ENCODE assay signal across 7 mouse cellular contexts in the genomic region with DNA sequence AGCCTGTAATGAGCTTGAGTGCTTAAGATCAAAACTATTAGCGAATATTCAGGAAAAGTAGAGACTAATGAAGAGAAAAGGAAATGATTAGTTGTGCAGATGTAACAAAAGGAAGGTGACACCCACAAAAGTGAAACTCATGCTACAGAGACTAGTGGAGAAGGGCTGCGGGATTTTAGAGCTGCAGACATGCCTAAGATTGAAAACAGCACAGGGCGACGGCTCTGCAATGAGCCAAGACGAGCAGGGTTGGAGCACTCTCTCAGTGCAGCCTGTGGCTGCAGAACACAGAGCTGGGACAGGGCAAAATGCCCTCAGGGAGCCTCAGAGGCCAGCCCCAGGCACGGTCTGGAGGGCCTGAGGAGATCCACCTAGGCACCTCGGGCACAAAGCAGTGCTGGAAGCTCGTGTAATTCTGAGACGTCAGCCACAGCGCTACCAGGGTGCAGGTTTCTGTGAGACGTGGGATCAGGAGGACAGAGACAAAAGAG. TPM values are rescaled to one million over a fixed set of nuclear protein-coding genes. Genes with fewer than 3 reads are reported as not detected.
DNase-seq lines count a peak whose midpoint lies in the region; ATAC-seq and TF ChIP-seq lines count a peak whose summit lies in the region.

No protein-coding gene starts in this region.

- no peak for TF ChIP-seq POLR2A in thymus, adult 2 months (IDR thresholded peaks at IDR 0.05; ENCODE audit: control insufficient read depth, extremely low read depth, insufficient read depth, low read length, poor library complexity)

- peaks cover 62% of the 10 kb centered on the region for H3K4me1 ChIP-seq in embryonic facial prominence, embryonic 14.5 days (ENCODE audit: control insufficient read depth, insufficient read depth, low read length)
- peaks cover 45% of the 10 kb centered on the region for H3K4me1 ChIP-seq in heart, embryonic 15.5 days (replicated peaks)
- peaks cover 31% of the 10 kb centered on the region for H3K4me1 ChIP-seq in liver, embryonic 11.5 days (replicated peaks; ENCODE audit: control insufficient read depth, insufficient read depth, low read length)
- H3K4me1 ChIP-seq in stomach, embryonic 16.5 days (ENCODE audit: control insufficient read depth, insufficient read depth, low read length), result peaks cover 25% of the 10 kb centered on the region
- peaks cover 3% of the 10 kb centered on the region for H3K4me1 ChIP-seq in thymus, adult 2 months (replicated peaks; ENCODE audit: control insufficient read depth, insufficient read depth, low read length)

- H3K4me3 ChIP-seq in embryonic facial prominence, embryonic 14.5 days (ENCODE audit: low read depth, low read length), result peak overlapping the region; percentile 8; the same call in 1 of the 2 replicates
- H3K4me3 ChIP-seq in heart, embryonic 15.5 days, result no peak overlapping the region
- H3K4me3 ChIP-seq in liver, embryonic 11.5 days (ENCODE audit: low read depth, low read length), result no peak overlapping the region
- no peak overlapping the region for H3K4me3 ChIP-seq in stomach, embryonic 16.5 days (replicated peaks; ENCODE audit: low read length)
- no peak overlapping the region for H3K4me3 ChIP-seq in thymus, adult 2 months (ENCODE audit: control insufficient read depth, insufficient read depth, low read length)

- DNase-seq in ovary, postnatal 36 days (ENCODE audit: low spot score), result peak; percentile 36
- no peak for DNase-seq in ovary, postnatal 14 days (ENCODE audit: low spot score)
- peak; percentile 75 for DNase-seq in embryonic facial prominence, embryonic 14.5 days (ENCODE audit: low spot score)
- DNase-seq in liver, embryonic 11.5 days (ENCODE audit: low spot score), result no peak
- DNase-seq in thymus, adult 2 months, result no peak

- peak; percentile 61 for ATAC-seq in embryonic facial prominence, embryonic 14.5 days (ENCODE audit: low read depth)
- ATAC-seq in heart, embryonic 15.5 days (replicated peaks; ENCODE audit: insufficient number of reproducible peaks, insufficient read depth, low FRiP score, low read depth), result 0 out of 2 replicates have a peak, but pooled peaks have one; percentile 41
- ATAC-seq in liver, embryonic 11.5 days (replicated peaks; ENCODE audit: low FRiP score), result no peak
- ATAC-seq in stomach, embryonic 16.5 days (ENCODE audit: insufficient read depth, low FRiP score), result peak; percentile 69

- H3K4me2 ChIP-seq in embryonic facial prominence, embryonic 14.5 days (ENCODE audit: low read depth, low read length), result peak overlapping the region; percentile 48
- peak overlapping the region; percentile 55 for H3K4me2 ChIP-seq in heart, embryonic 15.5 days
- H3K4me2 ChIP-seq in liver, embryonic 11.5 days, result peak overlapping the region; percentile 8; the same call in 1 of the 2 replicates
- peak overlapping the region; percentile 38; the same call in 1 of the 2 replicates for H3K4me2 ChIP-seq in stomach, embryonic 16.5 days (ENCODE audit: low read depth, low read length)

- H3K36me3 ChIP-seq in embryonic facial prominence, embryonic 14.5 days (ENCODE audit: control insufficient read depth, insufficient read depth, low read length), result no peaks in the 10 kb centered on the region
- H3K36me3 ChIP-seq in heart, embryonic 15.5 days, result no peaks in the 10 kb centered on the region
- no peaks in the 10 kb centered on the region for H3K36me3 ChIP-seq in liver, embryonic 11.5 days (ENCODE audit: control insufficient read depth, insufficient read depth, low read length)
- H3K36me3 ChIP-seq in stomach, embryonic 16.5 days (ENCODE audit: control insufficient read depth, insufficient read depth, low read length), result no peaks in the 10 kb centered on the region
- no peaks in the 10 kb centered on the region for H3K36me3 ChIP-seq in thymus, adult 2 months (ENCODE audit: control insufficient read depth, insufficient read depth, low read length)

- H3K9me3 ChIP-seq in embryonic facial prominence, embryonic 14.5 days (ENCODE audit: control insufficient read depth, low read length), result no peaks in the 10 kb centered on the region
- H3K9me3 ChIP-seq in heart, embryonic 15.5 days (replicated peaks), result no peaks in the 10 kb centered on the region
- no peaks in the 10 kb centered on the region for H3K9me3 ChIP-seq in liver, embryonic 11.5 days (ENCODE audit: control insufficient read depth, low read length)
- no peaks in the 10 kb centered on the region for H3K9me3 ChIP-seq in stomach, embryonic 16.5 days (replicated peaks; ENCODE audit: control insufficient read depth, low read length)

- H3K27me3 ChIP-seq in embryonic facial prominence, embryonic 14.5 days (replicated peaks; ENCODE audit: control insufficient read depth, insufficient read depth, low read length), result no peaks in the 10 kb centered on the region
- no peaks in the 10 kb centered on the region for H3K27me3 ChIP-seq in heart, embryonic 15.5 days
- no peaks in the 10 kb centered on the region for H3K27me3 ChIP-seq in liver, embryonic 11.5 days (replicated peaks; ENCODE audit: control insufficient read depth, insufficient read depth, low read length)
- H3K27me3 ChIP-seq in stomach, embryonic 16.5 days (ENCODE audit: control insufficient read depth, insufficient read depth, low read length), result no peaks in the 10 kb centered on the region
- H3K27me3 ChIP-seq in thymus, adult 2 months (ENCODE audit: control insufficient read depth, insufficient read depth, low read length), result no peaks in the 10 kb centered on the region

- H3K27ac ChIP-seq in embryonic facial prominence, embryonic 14.5 days (replicated peaks; ENCODE audit: low read depth, low read length), result peak overlapping the region; percentile 98
- H3K27ac ChIP-seq in heart, embryonic 15.5 days, result peak overlapping the region; percentile 90
- peak overlapping the region; percentile 36 for H3K27ac ChIP-seq in liver, embryonic 11.5 days (ENCODE audit: low read depth, low read length)
- H3K27ac ChIP-seq in stomach, embryonic 16.5 days (ENCODE audit: low read length), result peak overlapping the region; percentile 92
- H3K27ac ChIP-seq in thymus, adult 2 months (ENCODE audit: control insufficient read depth, insufficient read depth, low read length), result no peak overlapping the region

- no peak for TF ChIP-seq CTCF in thymus, adult 2 months (IDR thresholded peaks at IDR 0.05; ENCODE audit: borderline replicate concordance, control insufficient read depth, extremely low read depth, insufficient read depth, low read length, poor library complexity)

- WGBS in embryonic facial prominence, embryonic 14.5 days, result 10% methylated on average over 11 of the region's 11 CpGs
- WGBS in heart, embryonic 15.5 days, result 28% methylated on average over 11 of the region's 11 CpGs
- WGBS in liver, embryonic 11.5 days, result 46% methylated on average over 11 of the region's 11 CpGs
- 28% methylated on average over 11 of the region's 11 CpGs for WGBS in stomach, embryonic 16.5 days
- 67% methylated on average over 11 of the region's 11 CpGs for WGBS in thymus, adult 2 months

- H3K9ac ChIP-seq in embryonic facial prominence, embryonic 14.5 days (ENCODE audit: low read depth, low read length), result peak overlapping the region; percentile 65
- H3K9ac ChIP-seq in heart, embryonic 15.5 days, result peak overlapping the region; percentile 50
- peak overlapping the region; percentile 35; the same call in 1 of the 2 replicates for H3K9ac ChIP-seq in liver, embryonic 11.5 days (ENCODE audit: low read depth, low read length)
- H3K9ac ChIP-seq in stomach, embryonic 16.5 days (ENCODE audit: low read length), result peak overlapping the region; percentile 61

RNA-seq across cellular contexts. Expression of a gene that starts 18.2 kb away (rescaled TPM):
- polyA plus RNA-seq in embryonic facial prominence, embryonic 14.5 days (2014; fragmentation: Nextera tagmentation; extraction: Ambion mirVana), result 38.6 and 44.3 TPM in 2 replicates
- polyA plus RNA-seq in heart, embryonic 15.5 days (2015; fragmentation: Nextera tagmentation; extraction: Ambion mirVana), result 9.3 and 10.0 TPM in 2 replicates
- 12.0 and 14.3 TPM in 2 replicates for polyA plus RNA-seq in liver, embryonic 11.5 days (2014; fragmentation: Nextera tagmentation; extraction: Ambion mirVana)
- 8.8 and 11.6 TPM in 2 replicates for polyA plus RNA-seq in stomach, embryonic 16.5 days (2015; fragmentation: Nextera tagmentation; extraction: Ambion mirVana)
- polyA plus RNA-seq in thymus, adult 2 months (2012; rRNA removed), result 6.6 TPM in 2 replicates

RNA-seq across cellular contexts. Expression of a gene that starts 36.3 kb away (rescaled TPM):
- 1.3 and 1.7 TPM in 2 replicates for polyA plus RNA-seq in embryonic facial prominence, embryonic 14.5 days (2014; fragmentation: Nextera tagmentation; extraction: Ambion mirVana)
- 3.2 and 5.0 TPM in 2 replicates for polyA plus RNA-seq in heart, embryonic 15.5 days (2015; fragmentation: Nextera tagmentation; extraction: Ambion mirVana)
- polyA plus RNA-seq in liver, embryonic 11.5 days (2014; fragmentation: Nextera tagmentation; extraction: Ambion mirVana), result 0.69 and 1.0 TPM in 2 replicates
- 684 and 706 TPM in 2 replicates for polyA plus RNA-seq in stomach, embryonic 16.5 days (2015; fragmentation: Nextera tagmentation; extraction: Ambion mirVana)
- not detected in 2 replicates for polyA plus RNA-seq in thymus, adult 2 months (2012; rRNA removed)

RNA-seq across cellular contexts. Expression of a gene that starts 48.0 kb away (rescaled TPM):
- polyA plus RNA-seq in embryonic facial prominence, embryonic 14.5 days (2014; fragmentation: Nextera tagmentation; extraction: Ambion mirVana), result 2,046 and 2,257 TPM in 2 replicates
- polyA plus RNA-seq in heart, embryonic 15.5 days (2015; fragmentation: Nextera tagmentation; extraction: Ambion mirVana), result 1,527 and 1,993 TPM in 2 replicates
- polyA plus RNA-seq in liver, embryonic 11.5 days (2014; fragmentation: Nextera tagmentation; extraction: Ambion mirVana), result 800 and 828 TPM in 2 replicates
- 746 and 846 TPM in 2 replicates for polyA plus RNA-seq in stomach, embryonic 16.5 days (2015; fragmentation: Nextera tagmentation; extraction: Ambion mirVana)
- polyA plus RNA-seq in thymus, adult 2 months (2012; rRNA removed), result 7.2 and 13.3 TPM in 2 replicates

Comparison
In these comparisons a context has a peak if more than half of its experiments do, and no peak if none do; other contexts are left out.
1. DNase-seq: peak in ovary, postnatal 36 days (single experiment) and embryonic facial prominence, embryonic 14.5 days (single experiment); none in ovary, postnatal 14 days (single experiment), liver, embryonic 11.5 days (single experiment) and thymus, adult 2 months (single experiment).
2. RNA of a gene that starts 36.3 kb away (polyA plus RNA-seq): 684 to 706 TPM in stomach, embryonic 16.5 days; 3.2 to 5.0 TPM in heart, embryonic 15.5 days, 1.3 to 1.7 TPM in embryonic facial prominence, embryonic 14.5 days, 0.69 to 1.0 TPM in liver, embryonic 11.5 days and not detected in thymus, adult 2 months; every median in the first group is over 100 times any median in the second.
3. RNA of a gene that starts 48.0 kb away (polyA plus RNA-seq): 2,046 to 2,257 TPM in embryonic facial prominence, embryonic 14.5 days, 1,527 to 1,993 TPM in heart, embryonic 15.5 days, 746 to 846 TPM in stomach, embryonic 16.5 days and 800 to 828 TPM in liver, embryonic 11.5 days; 7.2 to 13.3 TPM in thymus, adult 2 months; every median in the first group is over 10 times any median in the second.
4. Peak in every context shown above with its lines, with median percentiles within 50 percentile points of each other: H3K4me2 ChIP-seq and H3K9ac ChIP-seq.